Mouse (Mus musculus) left cerebral cortex, postnatal 14 days (tissue): ENCODE results near the gene Rasgef1b. TPM values are rescaled to one million over a fixed set of nuclear protein-coding genes. Genes with fewer than 3 reads are reported as not detected.
A peak's percentile ranks its signal among the peaks of the same experiment; 100 is the strongest.

Source experiments
- DNase-seq, 2 experiments: peaks; one replicate each; pipeline ENCODE4 v3.0.0; 2021 to 2022; ENCODE audit warnings: low spot score in 2 of 2, mixed read lengths in 1 of 2
- intact Hi-C: fragments of 180-260 bp; cut with DNase I; formaldehyde crosslinking; loops from one replicate; pipeline ENCODE4 v1.15.1; 2025
- total RNA-seq, 2 experiments: library from RNA; stranded (reverse); gene quantifications; 2 replicates each; pipeline ENCODE4 v1.2.3; 2021

The Rasgef1b gene
- total RNA-seq, 2 experiments from 2014 or later: 66.9 to 68.5 TPM

DNA sequence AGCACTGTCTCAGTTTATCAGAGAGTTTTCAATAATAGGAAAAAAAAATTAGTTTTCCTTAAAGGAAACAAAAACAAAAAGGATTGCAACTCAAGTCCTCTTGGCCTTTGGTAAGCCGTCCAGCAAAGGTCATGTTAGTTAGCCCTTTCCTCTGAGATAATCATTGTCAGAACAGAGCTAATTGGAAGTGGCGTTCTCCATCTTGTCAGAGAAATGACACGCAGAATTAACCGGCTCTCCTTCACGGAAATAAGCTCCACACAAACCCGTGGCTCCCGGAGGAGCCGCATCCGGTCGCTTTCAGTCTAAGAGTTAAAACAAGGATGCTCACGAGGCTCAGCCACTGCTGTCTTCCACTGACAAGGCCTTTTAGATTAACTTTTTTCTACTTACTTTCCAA is 217.8 kb downstream of the Rasgef1b start:
- intact Hi-C loops: no loop called here
- no peak for DNase-seq

DNA sequence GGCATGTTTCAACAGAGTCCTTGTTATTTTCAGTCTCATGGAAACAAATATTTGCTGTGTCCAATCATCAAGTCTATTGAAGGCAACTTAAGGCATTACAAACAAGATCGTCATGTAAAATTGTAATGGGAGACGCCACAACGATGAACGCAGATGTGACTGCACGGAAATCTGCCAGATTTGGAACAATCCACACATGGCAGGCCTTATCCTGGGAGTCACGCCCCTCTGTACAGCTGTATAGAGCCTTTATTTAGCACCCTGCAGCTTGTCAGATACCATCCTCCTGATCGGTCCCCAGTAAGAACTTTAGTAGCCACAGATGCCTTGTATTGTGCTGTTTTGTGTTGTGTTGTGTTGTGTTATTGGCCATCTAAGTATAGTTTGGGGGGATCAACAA is 222.8 kb downstream of the Rasgef1b start:
- intact Hi-C loops: no loop called here
- DNase-seq: no peak

DNA sequence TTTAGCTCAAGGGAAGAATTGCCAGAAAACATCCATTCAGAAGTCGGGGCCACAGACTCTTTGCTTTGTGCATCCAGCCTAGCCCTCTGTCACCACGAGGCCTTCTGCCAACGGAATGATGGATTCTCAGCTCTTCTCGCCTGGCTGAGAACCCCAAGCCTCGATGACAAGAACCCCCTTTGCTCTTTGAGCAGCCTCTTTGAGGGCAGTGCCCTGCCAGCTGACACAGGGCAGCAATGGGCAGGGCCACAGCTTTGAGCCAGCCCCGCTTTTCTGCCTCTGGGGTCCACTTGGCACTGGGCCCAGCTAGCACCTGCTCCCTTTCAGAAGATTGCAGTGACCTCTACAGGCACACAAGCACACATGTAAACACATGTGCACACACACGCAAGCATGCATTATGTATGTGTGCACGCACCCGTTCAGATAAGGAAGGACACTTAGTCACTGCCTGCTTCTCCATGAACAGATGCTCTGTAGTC is 224.5 kb downstream of the Rasgef1b start:
- intact Hi-C loops: no loop called here
- peak; percentile 45 to 51 for DNase-seq

DNA sequence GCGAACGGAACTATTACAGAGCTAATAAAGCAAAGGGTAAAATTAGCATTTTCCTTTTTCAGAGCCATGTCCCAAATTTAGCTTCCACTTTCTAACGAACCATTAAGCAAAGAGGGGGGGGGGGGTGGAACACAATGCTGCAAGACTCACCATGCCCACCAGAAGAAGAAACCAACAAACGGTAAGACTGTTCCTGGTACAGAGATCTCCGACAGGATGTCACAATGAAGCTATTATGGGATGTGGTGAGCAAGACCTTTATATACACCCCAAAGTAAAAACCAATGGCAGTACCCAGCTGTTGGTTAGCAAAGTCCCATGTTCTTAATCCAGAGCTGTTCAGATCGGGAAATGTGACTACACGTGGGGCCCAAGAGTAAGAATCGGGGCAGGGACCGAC is 226.2 kb downstream of the Rasgef1b start:
- intact Hi-C loops: no loop called here
- DNase-seq: no peak

DNA sequence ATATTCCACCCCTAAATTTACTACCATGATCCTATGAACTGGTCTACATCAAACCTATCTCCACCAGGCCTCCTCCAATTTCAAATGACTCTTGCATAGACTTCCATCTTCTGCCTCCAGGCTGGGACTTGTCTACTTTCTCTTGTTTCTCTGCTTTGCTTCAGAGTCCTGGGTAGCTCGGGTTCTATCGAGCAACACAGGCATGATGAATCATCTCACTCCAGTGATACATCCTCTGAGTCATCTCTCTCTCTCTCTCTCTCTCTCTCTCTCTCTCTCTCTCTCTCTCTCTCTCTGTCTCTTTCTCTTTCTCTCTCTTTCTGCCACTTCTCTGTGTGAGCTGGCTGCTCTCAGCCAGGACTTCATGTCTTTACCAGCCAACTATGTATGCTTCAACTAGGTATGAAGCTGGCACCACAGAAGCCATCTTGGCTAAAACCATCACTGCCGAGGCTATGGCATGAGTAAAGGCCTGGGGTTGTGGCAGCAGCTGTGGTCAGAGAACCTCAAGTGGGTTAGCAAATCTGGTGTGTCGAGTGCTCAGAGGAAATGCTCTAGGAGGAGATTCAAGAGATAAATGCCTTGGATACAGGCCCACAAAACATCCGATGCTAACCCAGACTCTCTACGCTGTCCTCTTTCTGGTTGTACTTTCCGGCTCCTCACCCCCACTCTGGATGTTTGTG is 229.3 kb downstream of the Rasgef1b start:
- DNase-seq: no peak
- intact Hi-C loops: no loop called here

DNA sequence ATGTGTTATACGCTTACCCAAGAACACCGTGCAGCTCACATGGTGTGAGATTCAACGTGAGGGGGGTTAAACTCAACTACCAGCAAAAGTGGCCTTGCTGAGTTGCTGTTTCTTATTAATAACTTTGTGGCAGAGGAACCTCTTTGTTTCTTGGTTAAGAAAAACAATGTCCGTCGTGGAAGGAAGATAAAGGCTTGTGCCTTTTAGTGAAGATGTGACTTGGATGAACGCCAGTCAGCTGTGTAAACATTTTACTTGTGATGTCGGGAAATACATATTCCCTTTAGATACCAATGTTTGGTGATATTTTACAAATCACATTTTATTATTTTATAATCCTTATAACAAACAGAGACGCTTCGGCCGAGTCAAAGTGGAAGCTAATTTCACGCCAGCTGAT is 231.0 kb downstream of the Rasgef1b start:
- intact Hi-C loops: no loop called here
- no peak for DNase-seq

DNA sequence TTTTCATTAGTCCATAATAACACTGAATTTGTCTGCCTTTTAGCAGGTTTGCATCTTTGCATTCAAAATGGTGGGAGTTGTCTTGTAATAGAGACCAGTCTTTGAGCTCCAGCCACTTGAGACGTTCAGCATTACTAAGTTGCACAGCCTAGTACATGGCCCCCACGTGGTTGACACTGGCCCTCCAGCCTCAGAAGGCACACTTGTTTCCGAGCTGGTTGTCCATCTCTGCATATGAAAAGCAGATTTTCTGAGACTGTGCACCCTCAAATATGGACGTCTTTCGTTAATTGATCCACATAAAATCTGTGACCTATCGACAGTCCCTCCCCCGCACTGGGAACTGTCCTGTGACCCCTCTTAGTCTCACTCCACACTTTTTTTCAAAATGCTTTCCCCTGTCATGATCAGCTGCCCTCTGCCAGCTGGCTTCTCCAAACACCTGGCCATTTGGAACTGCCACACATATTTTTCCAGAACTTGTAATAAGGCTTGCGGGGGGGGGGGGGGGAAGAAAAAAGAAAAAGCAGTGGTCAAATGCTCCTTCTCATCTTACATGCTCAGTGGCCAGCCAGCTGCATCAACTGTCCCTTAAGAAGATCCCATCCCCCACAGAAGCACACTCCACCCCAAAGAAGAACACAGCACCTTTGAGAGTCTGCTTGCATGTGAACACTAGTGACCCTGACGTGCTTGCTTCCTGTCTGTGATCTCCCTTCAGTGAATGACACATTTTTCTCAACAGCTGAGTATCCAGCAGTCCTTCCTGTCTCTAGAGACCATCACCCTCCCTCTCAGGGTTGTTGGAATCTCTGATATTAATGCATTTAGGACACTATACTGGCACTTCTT is 231.7 kb downstream of the Rasgef1b start:
- DNase-seq: no peak
- intact Hi-C loops: no loop called here

DNA sequence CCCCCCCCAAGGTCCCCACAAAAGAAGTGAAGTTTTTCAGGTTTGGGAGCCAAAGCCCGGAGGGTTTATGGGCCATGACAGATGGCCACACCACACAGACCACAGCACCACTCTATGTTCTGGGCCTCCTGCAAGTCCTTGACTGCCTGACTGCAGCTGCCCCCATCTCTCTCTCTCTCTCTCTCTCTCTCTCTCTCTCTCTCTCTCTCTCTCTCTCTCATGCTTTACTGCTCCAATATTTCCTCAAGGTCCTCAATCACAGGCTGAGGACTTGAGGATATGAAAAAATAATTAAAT is 232.8 kb downstream of the Rasgef1b start:
- DNase-seq: no peak
- intact Hi-C loops: no loop called here

DNA sequence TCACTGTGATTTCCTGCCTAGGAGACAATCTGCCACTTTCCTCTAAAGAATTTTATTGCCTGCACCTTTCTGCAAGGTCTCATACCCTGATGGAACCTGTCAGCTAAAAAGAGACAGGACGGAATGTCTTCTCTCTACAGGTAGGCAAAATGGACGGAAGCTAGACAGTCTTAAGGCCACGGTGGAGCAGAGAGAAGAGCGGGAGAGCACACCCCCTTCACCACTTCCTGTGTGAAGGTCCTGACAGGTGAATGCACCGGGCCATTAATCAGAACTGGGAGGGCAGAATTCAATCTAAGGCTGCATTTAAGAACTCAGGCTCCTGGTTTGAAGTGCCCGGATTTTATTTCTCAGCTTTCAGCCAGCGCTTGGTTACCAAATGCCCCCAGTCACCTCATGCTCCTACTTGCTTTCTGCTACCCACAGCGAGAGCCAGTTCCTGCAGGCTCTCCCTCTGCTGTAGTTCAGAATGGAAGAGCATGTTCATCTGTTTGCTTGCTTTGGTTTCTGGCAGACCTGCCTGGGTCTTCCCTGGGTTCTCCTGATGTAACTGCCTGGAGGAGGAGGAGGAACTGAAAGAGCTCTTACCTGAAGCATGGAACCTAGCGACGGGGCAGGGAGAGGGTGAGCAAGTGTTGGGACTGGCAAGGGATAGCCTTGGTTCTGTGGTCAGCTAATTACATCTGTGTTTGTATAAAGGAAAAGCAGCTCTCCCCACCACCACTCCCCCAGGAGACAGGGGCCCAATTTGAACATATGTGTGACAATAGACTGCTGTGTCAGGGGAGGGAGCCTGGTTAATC is 233.3 kb downstream of the Rasgef1b start:
- intact Hi-C loops: no loop called here
- no peak for DNase-seq

DNA sequence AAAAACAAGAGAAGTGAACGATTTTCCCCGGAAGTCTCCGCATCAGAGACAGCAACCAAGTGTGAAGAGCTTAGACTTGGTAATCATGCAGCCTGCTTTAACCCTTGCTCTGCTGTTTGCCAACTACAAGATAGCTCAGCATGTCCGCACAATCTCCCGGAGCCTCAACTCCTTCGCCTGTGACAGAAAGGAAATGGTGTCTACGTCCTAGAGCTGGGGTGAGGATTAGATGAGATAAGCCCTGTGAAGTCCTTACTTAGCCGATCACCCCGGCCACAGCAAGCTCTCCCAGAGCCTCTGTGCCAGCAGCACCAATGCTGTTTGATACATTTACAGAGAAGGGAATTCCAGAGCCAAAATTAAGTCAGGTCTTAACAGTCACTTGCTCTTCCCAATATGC is 235.0 kb downstream of the Rasgef1b start:
- no peak for DNase-seq
- intact Hi-C loops: no loop called here

DNA sequence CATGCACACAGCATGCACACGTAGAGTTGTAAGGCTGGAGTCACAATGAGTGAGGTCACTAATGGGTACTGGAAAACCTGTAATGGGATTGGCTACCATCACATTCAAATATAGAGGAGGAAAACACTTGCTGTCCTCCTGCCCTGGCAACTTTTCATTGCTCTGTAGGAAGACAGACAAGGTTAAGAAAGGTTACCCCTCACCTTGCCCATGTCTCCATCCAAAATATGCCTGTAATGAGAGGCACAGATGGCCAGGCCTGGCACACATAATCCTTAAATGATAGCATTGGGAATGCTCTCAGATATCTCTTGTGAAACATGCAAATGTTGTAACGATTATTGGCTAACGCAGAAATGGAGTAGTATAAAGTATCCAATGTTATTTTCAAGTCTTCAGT is 235.8 kb downstream of the Rasgef1b start:
- intact Hi-C loops: no loop called here
- no peak for DNase-seq

DNA sequence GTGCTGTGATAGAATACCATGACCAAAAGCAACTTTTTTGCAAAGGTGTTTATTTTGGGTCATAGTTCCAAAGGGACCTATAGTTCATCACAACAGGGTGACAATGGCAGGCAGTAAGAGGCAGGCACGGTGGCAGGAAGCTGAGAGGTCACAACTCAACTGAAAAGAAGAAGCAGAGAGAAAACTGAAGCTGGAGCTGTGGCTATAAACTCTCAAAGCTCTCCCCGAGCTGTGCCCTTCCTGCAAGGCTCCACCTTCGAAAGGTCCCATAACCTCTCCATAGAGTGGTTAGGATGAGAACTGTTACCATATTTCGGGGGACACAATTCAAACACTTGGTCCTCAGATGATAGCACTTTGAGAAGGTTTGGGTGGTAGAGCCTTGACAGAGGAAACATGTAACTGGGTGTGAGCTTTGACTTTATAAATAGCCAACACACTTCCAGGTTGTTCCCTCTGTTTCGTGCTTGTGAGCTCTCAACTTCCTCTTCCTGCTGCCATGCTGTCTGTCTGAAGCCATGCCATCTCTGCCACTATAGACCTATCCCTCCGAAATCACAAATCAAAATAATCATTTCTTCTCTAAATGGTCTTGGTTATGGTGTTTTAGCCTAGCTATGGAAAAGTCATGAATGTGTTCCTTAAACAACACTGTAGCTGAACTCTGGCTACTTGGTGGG is 240.2 kb downstream of the Rasgef1b start:
- no peak for DNase-seq
- intact Hi-C loops: no loop called here

DNA sequence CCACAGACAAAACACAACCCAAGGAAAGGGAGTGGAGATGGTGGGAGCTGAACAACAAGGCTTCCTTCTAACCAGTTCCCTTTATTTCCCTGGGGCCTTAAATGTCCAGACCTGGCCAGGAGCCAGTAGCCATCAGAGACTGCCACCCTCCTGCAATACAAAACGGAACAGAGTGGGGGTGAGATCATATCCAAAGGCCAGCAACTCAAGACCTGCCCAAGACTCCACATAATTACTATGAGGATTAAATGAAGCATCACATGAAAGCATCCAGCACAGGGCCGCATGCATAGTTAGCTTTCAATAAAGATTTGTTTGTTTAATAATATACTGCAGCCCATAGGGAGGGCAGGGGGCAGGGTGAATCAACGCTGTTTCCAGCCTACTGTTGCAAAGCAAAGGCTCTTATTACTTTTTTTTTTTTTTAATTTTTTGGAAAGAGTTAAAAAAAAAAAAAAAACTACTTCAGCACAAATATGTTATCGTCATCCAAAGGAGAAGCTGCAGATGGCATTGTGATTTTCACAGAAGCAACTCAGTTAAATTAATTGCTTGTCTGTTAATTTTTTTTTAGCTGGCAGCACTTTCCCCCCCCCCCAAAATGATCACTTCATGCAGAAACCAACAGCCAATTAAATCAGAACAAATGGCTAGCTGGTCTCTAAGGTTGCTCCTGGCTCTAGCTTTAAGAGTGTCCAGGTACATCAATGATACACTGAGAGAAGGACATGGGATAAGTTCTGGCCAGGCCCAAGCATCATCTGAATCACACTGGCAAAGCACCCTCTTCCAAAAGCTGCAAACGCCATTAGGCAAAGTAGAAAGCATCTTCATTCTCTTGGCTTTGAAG is 241.6 kb downstream of the Rasgef1b start:
- intact Hi-C loops: no loop called here
- DNase-seq: peak in 1 of 2 experiments; percentile 21

DNA sequence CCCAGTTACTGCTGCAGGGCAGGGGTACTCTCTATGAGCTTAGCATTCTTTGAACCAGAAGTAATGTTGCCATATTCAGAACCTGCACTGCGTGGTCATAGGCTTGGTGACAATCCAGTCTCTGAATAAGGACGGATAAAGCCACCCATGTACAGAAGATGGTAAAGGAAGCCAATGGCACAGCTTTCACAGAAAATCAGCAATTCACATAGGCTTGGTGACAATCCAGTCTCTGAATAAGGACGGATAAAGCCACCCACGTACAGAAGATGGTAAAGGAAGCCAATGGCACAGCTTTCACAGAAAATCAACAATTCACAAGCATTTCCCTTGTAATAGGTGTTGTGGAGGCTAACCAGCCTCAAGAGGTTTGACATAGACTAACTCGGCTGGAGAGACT is 245.7 kb downstream of the Rasgef1b start:
- intact Hi-C loops: no loop called here
- DNase-seq: no peak

DNA sequence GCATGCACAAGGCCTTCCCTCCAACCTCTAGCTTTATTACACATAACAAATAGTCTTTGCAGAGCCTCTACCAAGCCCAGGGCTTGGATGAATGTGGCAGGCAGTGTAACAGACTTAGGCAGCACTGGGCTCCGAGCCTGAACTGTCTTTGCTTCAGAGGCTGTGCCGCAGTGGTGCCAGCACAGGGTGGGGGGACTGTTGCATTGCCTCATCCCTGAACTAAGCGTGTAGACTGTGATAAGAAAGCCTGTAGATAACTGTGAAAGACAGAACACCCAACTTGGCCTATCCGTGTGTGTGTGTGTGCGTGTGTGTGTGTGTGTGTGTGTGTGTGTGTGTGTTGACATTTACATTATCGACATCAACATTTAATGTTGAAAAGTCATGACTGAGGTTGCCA is 246.3 kb downstream of the Rasgef1b start:
- intact Hi-C loops: no loop called here
- DNase-seq: no peak

DNA sequence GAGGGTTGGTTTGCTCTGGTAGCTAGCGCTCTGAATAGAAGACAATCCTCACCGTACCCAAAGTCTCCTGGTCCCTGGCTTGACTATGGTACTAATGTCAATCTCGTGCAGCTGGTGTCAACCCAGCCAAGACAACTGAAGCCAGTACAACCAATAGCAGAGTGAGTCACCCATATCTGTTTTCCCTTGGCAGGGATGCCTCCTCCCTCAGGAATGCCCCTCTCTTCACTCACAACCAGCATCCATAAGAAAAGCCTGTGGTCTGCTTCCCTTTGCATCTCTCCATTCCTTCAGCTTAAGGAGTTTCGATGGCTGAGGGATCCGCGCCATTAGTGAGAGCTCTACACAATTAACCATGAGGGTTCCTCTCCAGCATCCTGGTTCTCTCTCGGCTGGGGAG is 246.8 kb downstream of the Rasgef1b start:
- intact Hi-C loops: no loop called here

DNA sequence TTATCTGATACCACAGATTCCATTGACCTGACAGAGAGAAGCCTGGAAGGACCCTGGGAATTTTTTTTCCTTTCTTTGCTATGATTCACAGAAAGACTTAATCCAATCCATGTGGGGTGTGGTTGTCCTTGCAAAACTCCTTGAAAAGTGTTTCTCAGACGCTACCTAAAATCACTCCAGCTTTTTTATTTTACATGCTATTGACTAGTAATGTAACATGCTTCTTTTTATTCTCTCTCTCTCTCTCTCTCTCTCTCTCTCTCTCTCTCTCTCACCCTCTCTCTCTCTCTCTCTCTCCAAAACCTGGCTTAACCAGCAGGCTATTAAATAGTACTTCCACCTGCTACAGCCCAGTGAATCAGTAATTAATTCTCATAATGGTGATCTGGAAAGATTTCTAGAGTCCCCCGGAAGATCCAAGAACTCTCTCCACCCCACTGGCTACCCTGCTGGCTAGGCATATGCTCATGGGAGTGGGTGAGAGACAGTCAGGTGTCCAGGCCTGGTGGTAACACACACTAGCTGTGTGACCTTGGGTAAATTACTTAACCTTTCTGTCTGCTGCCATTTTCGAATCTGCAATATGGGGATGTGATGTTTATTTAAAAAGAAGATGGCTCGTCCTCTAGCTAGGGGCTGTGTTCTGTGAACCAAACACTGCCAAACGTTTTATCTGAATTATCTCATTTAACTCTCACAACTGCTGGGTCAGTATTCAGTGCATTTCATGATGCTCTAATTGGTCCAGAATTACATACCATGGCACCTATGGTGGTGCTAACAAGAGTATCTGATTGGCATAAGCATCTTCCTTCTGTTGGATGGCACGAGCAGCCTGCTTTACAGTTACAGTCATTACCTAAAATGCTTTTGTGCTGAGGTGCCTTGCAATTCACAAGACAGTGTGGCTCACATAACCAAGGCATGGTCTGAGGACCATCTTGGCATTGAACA is 248.5 kb downstream of the Rasgef1b start:
- intact Hi-C loops: no loop called here
- DNase-seq: no peak

More for the DNA sequence above, 246.8 kb downstream of the Rasgef1b start:
- no peak for DNase-seq
